Mouse (Mus musculus): ENCODE measurements around the gene Pcsk2. TPM values are rescaled to one million over a fixed set of nuclear protein-coding genes. Genes with fewer than 3 reads are reported as not detected.

Pcsk2 gene
- 4.8 and 5.3 TPM in 2 replicates for polyA plus RNA-seq (2016; fragmentation: Nextera tagmentation; extraction: Ambion mirVana)

- 2% methylated on average over 34 of the region's 51 CpGs for WGBS
- peaks cover 28% of the 10 kb centered on the region for H3K27me3 ChIP-seq
- peak within 1 kb of the TSS; percentile 79 for H3K27ac ChIP-seq
- H3K36me3 ChIP-seq (replicated peaks), result no peaks in the 10 kb centered on the region
- peak within 1 kb of the TSS; percentile 67 for H3K4me2 ChIP-seq
- peak within 1 kb of the TSS; percentile 59 for H3K9ac ChIP-seq
- peak within 1 kb of the TSS; percentile 51 for H3K4me3 ChIP-seq (replicated peaks)
- H3K9me3 ChIP-seq, result no peaks in the 10 kb centered on the region
- ATAC-seq (ENCODE audit: low FRiP score), result peak; percentile 98
- H3K4me1 ChIP-seq, result peaks cover 24% of the 10 kb centered on the region
Measured at GRCm38 (mm10) chr2:143545758-143546246, at the start of gene Pcsk2. Pcsk2 (plus strand) TSS chr2:143546156.

- no peak overlapping the region for H3K27ac ChIP-seq
- ATAC-seq (ENCODE audit: low FRiP score), result no peak
- no peaks in the 10 kb centered on the region for H3K36me3 ChIP-seq (replicated peaks)
- no peaks in the 10 kb centered on the region for H3K9me3 ChIP-seq
- H3K4me2 ChIP-seq, result no peak overlapping the region
- H3K4me1 ChIP-seq, result no peaks in the 10 kb centered on the region; the same call in 1 of the 2 replicates
- 92% methylated on average over 9 of the region's 9 CpGs for WGBS
- no peaks in the 10 kb centered on the region for H3K27me3 ChIP-seq
- H3K4me3 ChIP-seq (replicated peaks), result no peak overlapping the region
- H3K9ac ChIP-seq, result no peak overlapping the region
Measured at GRCm38 (mm10) chr2:143500845-143501244, 45.1 kb upstream of the Pcsk2 start.

GRCm38 (mm10) chr2:143501760-143502159 lies 44.2 kb upstream of the Pcsk2 start:
- H3K9ac ChIP-seq, result no peak overlapping the region
- ATAC-seq (ENCODE audit: low FRiP score), result no peak
- 68% methylated on average over 5 of the region's 5 CpGs for WGBS
- no peaks in the 10 kb centered on the region; the same call in 1 of the 2 replicates for H3K4me1 ChIP-seq
- H3K9me3 ChIP-seq, result no peaks in the 10 kb centered on the region
- H3K4me2 ChIP-seq, result no peak overlapping the region
- H3K4me3 ChIP-seq (replicated peaks), result no peak overlapping the region
- no peaks in the 10 kb centered on the region for H3K27me3 ChIP-seq
- H3K36me3 ChIP-seq (replicated peaks), result no peaks in the 10 kb centered on the region
- H3K27ac ChIP-seq, result no peak overlapping the region

- ATAC-seq (ENCODE audit: low FRiP score), result no peak
- Histone ChIP-seq H3K4me1 (no peaks in the 10 kb centered on the region; the same call in 1 of the 2 replicates), H3K4me3 (replicated peaks) (no peak overlapping the region), H3K36me3 (replicated peaks) (no peaks in the 10 kb centered on the region), H3K27ac (no peak overlapping the region), H3K9me3 (no peaks in the 10 kb centered on the region), H3K27me3 (no peaks in the 10 kb centered on the region), H3K4me2 (no peak overlapping the region), H3K9ac (no peak overlapping the region)
- WGBS, result 76% methylated on average over 3 of the region's 3 CpGs
Measured at GRCm38 (mm10) chr2:143502203-143502602, 43.8 kb upstream of the Pcsk2 start.

- no peak overlapping the region for H3K9ac ChIP-seq
- H3K27me3 ChIP-seq, result no peaks in the 10 kb centered on the region
- no peak overlapping the region for H3K27ac ChIP-seq
- H3K4me1 ChIP-seq, result no peaks in the 10 kb centered on the region
- no peak overlapping the region for H3K4me2 ChIP-seq
- ATAC-seq (ENCODE audit: low FRiP score), result no peak
- no peak overlapping the region for H3K4me3 ChIP-seq (replicated peaks)
- WGBS, result 16% methylated on average over 3 of the region's 3 CpGs
- no peaks in the 10 kb centered on the region for H3K36me3 ChIP-seq (replicated peaks)
- H3K9me3 ChIP-seq, result no peaks in the 10 kb centered on the region
Measured at GRCm38 (mm10) chr2:143536485-143536884, 9.5 kb upstream of the Pcsk2 start.

GRCm38 (mm10) chr2:143545299-143545751 lies 631 bp upstream of the Pcsk2 start:
- Histone ChIP-seq H3K4me2 (peak overlapping the region; percentile 67), H3K4me3 (replicated peaks) (peak overlapping the region; percentile 51), H3K27ac (peak overlapping the region; percentile 79), H3K9ac (peak overlapping the region; percentile 59), H3K27me3 (peaks cover 28% of the 10 kb centered on the region), H3K36me3 (replicated peaks) (no peaks in the 10 kb centered on the region), H3K9me3 (no peaks in the 10 kb centered on the region), H3K4me1 (peaks cover 24% of the 10 kb centered on the region)
- peak; percentile 41 for ATAC-seq (ENCODE audit: low FRiP score)
- WGBS, result 0% methylated on average over 7 of the region's 7 CpGs

GRCm38 (mm10) chr2:143546412-143547211 lies 656 bp downstream of the Pcsk2 start:
- H3K9ac ChIP-seq, result peak overlapping the region; percentile 59
- H3K27me3 ChIP-seq, result peaks cover 28% of the 10 kb centered on the region
- H3K4me1 ChIP-seq, result peaks cover 24% of the 10 kb centered on the region
- H3K4me3 ChIP-seq (replicated peaks), result peak overlapping the region; percentile 51
- no peaks in the 10 kb centered on the region for H3K36me3 ChIP-seq (replicated peaks)
- H3K27ac ChIP-seq, result no peak overlapping the region
- H3K9me3 ChIP-seq, result no peaks in the 10 kb centered on the region
- H3K4me2 ChIP-seq, result peak overlapping the region; percentile 67
- ATAC-seq (ENCODE audit: low FRiP score), result no peak
- under 1% methylated on average over 33 of the region's 33 CpGs for WGBS

- Histone ChIP-seq H3K4me3 (replicated peaks) (peak overlapping the region; percentile 51), H3K27me3 (peaks cover 28% of the 10 kb centered on the region), H3K36me3 (replicated peaks) (no peaks in the 10 kb centered on the region), H3K9ac (peak overlapping the region; percentile 59; the same call in 1 of the 2 replicates), H3K4me2 (peak overlapping the region; percentile 67), H3K27ac (no peak overlapping the region), H3K9me3 (no peaks in the 10 kb centered on the region), H3K4me1 (peaks cover 24% of the 10 kb centered on the region)
- 1% methylated on average over 32 of the region's 32 CpGs for WGBS
- ATAC-seq (ENCODE audit: low FRiP score), result no peak
Measured at GRCm38 (mm10) chr2:143547251-143548090, 1.5 kb downstream of the Pcsk2 start.

- H3K9ac ChIP-seq, result no peak overlapping the region
- no peak overlapping the region for H3K27ac ChIP-seq
- no peaks in the 10 kb centered on the region for H3K9me3 ChIP-seq
- no peak overlapping the region for H3K4me3 ChIP-seq (replicated peaks)
- no peaks in the 10 kb centered on the region for H3K36me3 ChIP-seq (replicated peaks)
- no peak overlapping the region for H3K4me2 ChIP-seq
- ATAC-seq (ENCODE audit: low FRiP score), result no peak
- no peaks in the 10 kb centered on the region for H3K4me1 ChIP-seq
- 77% methylated on average over 4 of the region's 4 CpGs for WGBS
- no peaks in the 10 kb centered on the region for H3K27me3 ChIP-seq
Measured at GRCm38 (mm10) chr2:143560384-143560783, 14.4 kb downstream of the Pcsk2 start.

- no peaks in the 10 kb centered on the region for H3K36me3 ChIP-seq (replicated peaks)
- H3K27ac ChIP-seq, result no peak overlapping the region
- no peak for ATAC-seq (ENCODE audit: low FRiP score)
- H3K4me1 ChIP-seq, result no peaks in the 10 kb centered on the region
- no peaks in the 10 kb centered on the region for H3K27me3 ChIP-seq
- WGBS, result 67% methylated on average over 2 of the region's 2 CpGs
- H3K4me3 ChIP-seq (replicated peaks), result no peak overlapping the region
- no peak overlapping the region for H3K9ac ChIP-seq
- H3K9me3 ChIP-seq, result no peaks in the 10 kb centered on the region
- H3K4me2 ChIP-seq, result no peak overlapping the region
Measured at GRCm38 (mm10) chr2:143565062-143565461, 19.1 kb downstream of the Pcsk2 start.

- Histone ChIP-seq H3K27me3 (no peaks in the 10 kb centered on the region), H3K36me3 (replicated peaks) (no peaks in the 10 kb centered on the region), H3K9me3 (no peaks in the 10 kb centered on the region), H3K27ac (no peak overlapping the region), H3K4me3 (replicated peaks) (no peak overlapping the region), H3K4me1 (no peaks in the 10 kb centered on the region), H3K9ac (no peak overlapping the region), H3K4me2 (no peak overlapping the region)
- 93% methylated on average over 6 of the region's 6 CpGs for WGBS
- no peak for ATAC-seq (ENCODE audit: low FRiP score)
Measured at GRCm38 (mm10) chr2:143565961-143566360, 20.0 kb downstream of the Pcsk2 start.

- Histone ChIP-seq H3K4me1 (no peaks in the 10 kb centered on the region), H3K4me3 (replicated peaks) (no peak overlapping the region), H3K27me3 (no peaks in the 10 kb centered on the region), H3K4me2 (no peak overlapping the region), H3K9ac (no peak overlapping the region), H3K27ac (no peak overlapping the region), H3K36me3 (replicated peaks) (no peaks in the 10 kb centered on the region), H3K9me3 (no peaks in the 10 kb centered on the region)
- WGBS, result 91% methylated on average over 6 of the region's 6 CpGs
- no peak for ATAC-seq (ENCODE audit: low FRiP score)
Measured at GRCm38 (mm10) chr2:143585341-143585740, 39.4 kb downstream of the Pcsk2 start.
